Mouse (Mus musculus): ENCODE measurements at regions not wholly inside any gene's neighbourhood (a gene's known extent, or its start where the extent isn't known, plus 50 kb on each side); places are given as distances from the start of the nearest gene placed in this dataset.
"Not testable (repeated sequence)": the region's sequence is repeated elsewhere in the genome, so short reads cannot be mapped to it uniquely, and the experiment has no call there.

- Histone ChIP-seq H3K4me1 (ENCODE audit: control insufficient read depth, insufficient read depth, low read length) (no peaks in the 10 kb centered on the region), H3K27ac (ENCODE audit: control insufficient read depth, insufficient read depth, low read depth, low read length, poor library complexity) (no peak overlapping the region), H3K4me3 (replicated peaks; ENCODE audit: control insufficient read depth, low read depth, low read length) (no peak overlapping the region)
- TF ChIP-seq POLR2A (IDR thresholded peaks at IDR 0.05; ENCODE audit: borderline replicate concordance, control insufficient read depth, low read depth, low read length), result no peak
- no peak for TF ChIP-seq CTCF (IDR thresholded peaks at IDR 0.05; ENCODE audit: control insufficient read depth, insufficient read depth, low read length)
- WGBS, result 77% methylated on average over 15 of the region's 15 CpGs
Observed at GRCm38 (mm10) chr4:153175077-153175476, 307.5 kb downstream of the Ajap1 start.

DNA sequence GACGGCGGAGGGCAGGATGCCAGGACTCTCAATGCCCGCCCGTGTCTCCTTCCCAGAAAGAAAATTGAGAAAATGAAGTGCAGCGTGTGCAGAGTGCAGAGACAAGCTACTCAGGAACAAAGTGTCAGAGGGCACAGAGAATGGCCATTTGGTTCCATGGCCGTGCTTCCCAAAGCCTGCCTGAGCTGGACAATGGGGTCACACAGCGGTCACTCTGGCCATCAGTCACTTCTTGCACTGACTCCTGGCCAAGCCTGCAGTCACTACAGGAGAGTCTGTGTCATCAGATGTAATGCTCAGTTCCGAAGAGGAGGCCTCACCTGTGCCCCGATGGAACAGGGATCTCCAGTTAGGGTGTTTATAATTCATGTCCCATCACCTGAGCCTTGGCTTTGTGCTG, 312.6 kb downstream of the Ajap1 start:
- 77% methylated on average over 9 of the region's 9 CpGs for WGBS
- H3K4me1 ChIP-seq (ENCODE audit: control insufficient read depth, insufficient read depth, low read length), result no peaks in the 10 kb centered on the region
- TF ChIP-seq CTCF (IDR thresholded peaks at IDR 0.05; ENCODE audit: control insufficient read depth, insufficient read depth, low read length) (no peak), POLR2A (IDR thresholded peaks at IDR 0.05; ENCODE audit: borderline replicate concordance, control insufficient read depth, low read depth, low read length) (no peak)

GRCm38 (mm10) chr4:153164810-153165209, 317.8 kb downstream of the Ajap1 start:
- WGBS, result 76% methylated on average over 10 of the region's 10 CpGs
- TF ChIP-seq CTCF (IDR thresholded peaks at IDR 0.05; ENCODE audit: control insufficient read depth, insufficient read depth, low read length) (no peak), POLR2A (IDR thresholded peaks at IDR 0.05; ENCODE audit: borderline replicate concordance, control insufficient read depth, low read depth, low read length) (no peak)
- no peak overlapping the region for H3K27ac ChIP-seq (ENCODE audit: control insufficient read depth, insufficient read depth, low read depth, low read length, poor library complexity)
- H3K4me1 ChIP-seq (ENCODE audit: control insufficient read depth, insufficient read depth, low read length), result no peaks in the 10 kb centered on the region
- H3K4me3 ChIP-seq (replicated peaks; ENCODE audit: control insufficient read depth, low read depth, low read length), result no peak overlapping the region

More for the DNA sequence above, 312.6 kb downstream of the Ajap1 start:
- Histone ChIP-seq H3K27ac (ENCODE audit: control insufficient read depth, insufficient read depth, low read depth, low read length, poor library complexity) (no peak overlapping the region), H3K4me3 (replicated peaks; ENCODE audit: control insufficient read depth, low read depth, low read length) (no peak overlapping the region)

DNA sequence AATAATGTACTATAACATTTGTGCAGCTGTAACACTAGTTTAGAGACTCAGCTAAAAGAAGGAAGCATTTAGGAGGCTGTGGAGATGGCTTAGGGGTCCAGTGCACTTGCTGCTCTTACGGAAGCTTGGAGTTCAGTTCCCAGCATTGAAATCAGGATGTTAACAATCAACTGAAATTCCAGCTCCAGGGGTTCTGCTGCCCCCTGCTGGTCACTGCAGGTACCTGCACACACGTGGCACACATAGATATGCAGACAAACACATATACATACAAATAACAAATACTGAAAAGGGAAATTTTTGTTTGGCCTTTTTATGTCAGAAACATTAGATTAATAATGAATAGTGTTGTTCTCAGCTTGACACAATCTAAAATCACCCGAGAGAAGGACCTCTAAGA, 322.5 kb downstream of the Ajap1 start:
- TF ChIP-seq POLR2A (IDR thresholded peaks at IDR 0.05; ENCODE audit: borderline replicate concordance, control insufficient read depth, low read depth, low read length) (no peak), CTCF (IDR thresholded peaks at IDR 0.05; ENCODE audit: control insufficient read depth, insufficient read depth, low read length) (peak; percentile 30; the same call in 1 of the 2 replicates)
- Histone ChIP-seq H3K4me1 (ENCODE audit: control insufficient read depth, insufficient read depth, low read length) (no peaks in the 10 kb centered on the region; the same call in 1 of the 2 replicates), H3K27ac (ENCODE audit: control insufficient read depth, insufficient read depth, low read depth, low read length, poor library complexity) (no peak overlapping the region), H3K4me3 (replicated peaks; ENCODE audit: control insufficient read depth, low read depth, low read length) (no peak overlapping the region)
- 73% methylated on average over 3 of the region's 3 CpGs for WGBS

GRCm38 (mm10) chr4:153157572-153157971, 325.0 kb downstream of the Ajap1 start:
- WGBS, result 77% methylated on average over 3 of the region's 3 CpGs
- no peak overlapping the region for H3K4me3 ChIP-seq (replicated peaks; ENCODE audit: control insufficient read depth, low read depth, low read length)
- H3K4me1 ChIP-seq (ENCODE audit: control insufficient read depth, insufficient read depth, low read length), result no peaks in the 10 kb centered on the region; the same call in 1 of the 2 replicates
- TF ChIP-seq POLR2A (IDR thresholded peaks at IDR 0.05; ENCODE audit: borderline replicate concordance, control insufficient read depth, low read depth, low read length) (no peak), CTCF (IDR thresholded peaks at IDR 0.05; ENCODE audit: control insufficient read depth, insufficient read depth, low read length) (no peak)
- no peak overlapping the region for H3K27ac ChIP-seq (ENCODE audit: control insufficient read depth, insufficient read depth, low read depth, low read length, poor library complexity)

GRCm38 (mm10) chr4:153152923-153153322, 329.7 kb downstream of the Ajap1 start:
- not testable (repeated sequence) for H3K27ac ChIP-seq (ENCODE audit: control insufficient read depth, insufficient read depth, low read depth, low read length, poor library complexity); H3K4me1 ChIP-seq (ENCODE audit: control insufficient read depth, insufficient read depth, low read length); H3K4me3 ChIP-seq (replicated peaks; ENCODE audit: control insufficient read depth, low read depth, low read length)

DNA sequence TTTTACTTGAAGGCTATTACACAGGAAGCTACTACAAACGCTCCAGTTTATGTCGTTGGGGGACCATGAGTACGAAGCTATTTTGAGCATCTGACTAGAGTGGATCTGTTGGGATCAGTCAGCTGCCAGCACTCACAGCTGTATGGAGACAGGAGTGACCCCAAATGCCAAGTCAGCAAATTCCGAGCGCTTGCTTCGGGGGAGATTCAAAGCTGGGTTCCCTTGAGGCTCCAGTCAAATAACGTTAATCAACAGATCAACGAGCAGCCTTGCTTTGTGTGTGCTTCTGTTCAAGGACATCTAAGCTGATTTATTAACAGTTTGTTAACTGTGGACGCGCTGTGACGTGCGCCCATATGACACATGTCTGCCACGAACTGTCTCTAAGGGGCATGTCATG, 349.5 kb downstream of the Ajap1 start:
- no peaks in the 10 kb centered on the region for H3K4me1 ChIP-seq (ENCODE audit: control insufficient read depth, insufficient read depth, low read length)
- 82% methylated on average over 13 of the region's 13 CpGs for WGBS
- TF ChIP-seq POLR2A (IDR thresholded peaks at IDR 0.05; ENCODE audit: borderline replicate concordance, control insufficient read depth, low read depth, low read length), result no peak
- TF ChIP-seq CTCF (IDR thresholded peaks at IDR 0.05; ENCODE audit: control insufficient read depth, insufficient read depth, low read length), result no peak
- no peak overlapping the region for H3K27ac ChIP-seq (ENCODE audit: control insufficient read depth, insufficient read depth, low read depth, low read length, poor library complexity)
- H3K4me3 ChIP-seq (replicated peaks; ENCODE audit: control insufficient read depth, low read depth, low read length), result no peak overlapping the region

GRCm38 (mm10) chr4:153129345-153129744, 353.3 kb downstream of the Ajap1 start:
- WGBS, result 67% methylated on average over 2 of the region's 2 CpGs
- Histone ChIP-seq H3K27ac (ENCODE audit: control insufficient read depth, insufficient read depth, low read depth, low read length, poor library complexity) (no peak overlapping the region), H3K4me1 (ENCODE audit: control insufficient read depth, insufficient read depth, low read length) (no peaks in the 10 kb centered on the region), H3K4me3 (replicated peaks; ENCODE audit: control insufficient read depth, low read depth, low read length) (no peak overlapping the region)
- TF ChIP-seq CTCF (IDR thresholded peaks at IDR 0.05; ENCODE audit: control insufficient read depth, insufficient read depth, low read length) (no peak), POLR2A (IDR thresholded peaks at IDR 0.05; ENCODE audit: borderline replicate concordance, control insufficient read depth, low read depth, low read length) (no peak)

- H3K27ac ChIP-seq (ENCODE audit: control insufficient read depth, insufficient read depth, low read depth, low read length, poor library complexity), result no peak overlapping the region
- H3K4me3 ChIP-seq (replicated peaks; ENCODE audit: control insufficient read depth, low read depth, low read length), result no peak overlapping the region
- no peaks in the 10 kb centered on the region for H3K4me1 ChIP-seq (ENCODE audit: control insufficient read depth, insufficient read depth, low read length)
- WGBS, result 87% methylated on average over 12 of the region's 12 CpGs
- TF ChIP-seq POLR2A (IDR thresholded peaks at IDR 0.05; ENCODE audit: borderline replicate concordance, control insufficient read depth, low read depth, low read length) (no peak), CTCF (IDR thresholded peaks at IDR 0.05; ENCODE audit: control insufficient read depth, insufficient read depth, low read length) (no peak)
Observed at GRCm38 (mm10) chr4:153128162-153128561, 354.4 kb downstream of the Ajap1 start.
